Mouse (Mus musculus): Measurements from ENCODE around the gene Efna2.

- TF ChIP-seq EP300 (IDR thresholded peaks at IDR 0.05; ENCODE audit: insufficient read depth, low read depth, low read length), result no peak
- no peak for TF ChIP-seq CTCF (IDR thresholded peaks at IDR 0.05; ENCODE audit: low read depth, low read length)
Measured at GRCm38 (mm10) chr10:80220676-80221075, 41.4 kb downstream of the Efna2 start.

All from ES-Bruce4 (cell line).